Mouse (Mus musculus) midbrain, embryonic 10.5 days (tissue): ENCODE data around the gene Arl6ip1. TPM values are rescaled to one million over a fixed set of nuclear protein-coding genes. Genes with fewer than 3 reads are reported as not detected.

ENCODE experiments used
- DNase-seq: peaks from one replicate; pipeline ENCODE4 v3.0.0-alpha.2; 2017; ENCODE audit warnings: low spot score
- H3K27ac ChIP-seq: fragments of 300-500 bp; sonication (generic); replicated peaks from 2 replicates; pipeline ENCODE4 v1.5.1; 2016; ENCODE audit warnings: mild to moderate bottlenecking
- H3K27me3 ChIP-seq: fragments of 300-500 bp; sonication (generic); 2 replicates; pipeline ENCODE4 v1.6.1; 2016; ENCODE audit warnings: low read depth, mild to moderate bottlenecking; ENCODE audit not compliant: poor library complexity, severe bottlenecking
- H3K36me3 ChIP-seq: fragments of 300-500 bp; sonication (generic); 2 replicates; pipeline ENCODE4 v1.6.1; 2016; ENCODE audit warnings: mild to moderate bottlenecking, moderate library complexity
- H3K4me1 ChIP-seq: fragments of 300-500 bp; sonication (generic); 2 replicates; pipeline ENCODE4 v1.6.1; 2016
- H3K4me3 ChIP-seq: fragments of 300-500 bp; sonication (generic); 2 replicates; pipeline ENCODE4 v1.5.1; 2016; ENCODE audit warnings: mild to moderate bottlenecking, moderate library complexity
- H3K9me3 ChIP-seq: fragments of 300-500 bp; sonication (generic); replicated peaks from 2 replicates; pipeline ENCODE4 v1.6.1; 2016; ENCODE audit warnings: mild to moderate bottlenecking
- WGBS: fragments of 180-500 bp; shearing (Covaris S2); methylation state at CpG from one replicate; pipeline ENCODE4 v1.1.7; 2016; 5-methylcytosine and 5-hydroxymethylcytosine counted together
- polyA plus RNA-seq: library from polyadenylated mRNA; unstranded; fragments of >200 nt; fragmentation: Nextera tagmentation; extraction: Ambion mirVana; gene quantifications from 2 replicates; pipeline ENCODE4 v1.2.1, GENCODE M21; 2016

Arl6ip1 gene
- polyA plus RNA-seq, 1 experiment from 2014 or later, result 508 TPM

GRCm38 (mm10) chr7:118125736-118126135 is 3.7 kb downstream of the Arl6ip1 start:
- DNase-seq, result no peak
- H3K4me1 ChIP-seq, result peaks cover 35% of the 10 kb centered on the region
- no peaks in the 10 kb centered on the region for H3K27me3 ChIP-seq
- H3K9me3 ChIP-seq, result no peaks in the 10 kb centered on the region
- no peak overlapping the region for H3K27ac ChIP-seq
- no peak overlapping the region for H3K4me3 ChIP-seq
- H3K36me3 ChIP-seq, result peaks cover 60% of the 10 kb centered on the region

- Histone ChIP-seq H3K4me1 (peaks cover 25% of the 10 kb centered on the region), H3K36me3 (peaks cover 79% of the 10 kb centered on the region), H3K27ac (no peak overlapping the region), H3K9me3 (no peaks in the 10 kb centered on the region), H3K27me3 (no peaks in the 10 kb centered on the region), H3K4me3 (no peak overlapping the region)
- 96% methylated on average over 4 of the region's 4 CpGs for WGBS
- no peak for DNase-seq
These were observed 5.7 kb downstream of the Arl6ip1 start for GRCm38 (mm10) chr7:118123512-118124411.

GRCm38 (mm10) chr7:118122235-118122634 is 7.2 kb downstream of the Arl6ip1 start:
- H3K27me3 ChIP-seq, result no peaks in the 10 kb centered on the region
- peaks cover 88% of the 10 kb centered on the region for H3K36me3 ChIP-seq
- H3K4me3 ChIP-seq, result no peak overlapping the region
- no peak for DNase-seq
- H3K4me1 ChIP-seq, result peaks cover 15% of the 10 kb centered on the region
- no peak overlapping the region for H3K27ac ChIP-seq
- H3K9me3 ChIP-seq, result no peaks in the 10 kb centered on the region
- 98% methylated on average over 7 of the region's 7 CpGs for WGBS

- H3K27ac ChIP-seq, result no peak overlapping the region
- H3K36me3 ChIP-seq, result peaks cover 73% of the 10 kb centered on the region
- DNase-seq, result no peak
- peaks cover 10% of the 10 kb centered on the region for H3K4me1 ChIP-seq
- no peak overlapping the region for H3K4me3 ChIP-seq
- no peaks in the 10 kb centered on the region for H3K27me3 ChIP-seq
- WGBS, result 71% methylated on average over 1 of the region's 1 CpGs
- H3K9me3 ChIP-seq, result no peaks in the 10 kb centered on the region
These were observed 8.8 kb downstream of the Arl6ip1 start for GRCm38 (mm10) chr7:118120654-118121053.

- no peaks in the 10 kb centered on the region for H3K27me3 ChIP-seq
- H3K36me3 ChIP-seq, result peaks cover 73% of the 10 kb centered on the region
- H3K4me3 ChIP-seq, result no peak overlapping the region
- no peak overlapping the region for H3K27ac ChIP-seq
- H3K4me1 ChIP-seq, result peaks cover 13% of the 10 kb centered on the region
- DNase-seq, result no peak
- no peaks in the 10 kb centered on the region for H3K9me3 ChIP-seq
- 90% methylated on average over 5 of the region's 5 CpGs for WGBS
These were observed 9.5 kb downstream of the Arl6ip1 start for GRCm38 (mm10) chr7:118119946-118120345.

GRCm38 (mm10) chr7:118119142-118119541 is 10.3 kb downstream of the Arl6ip1 start:
- Histone ChIP-seq H3K36me3 (peaks cover 75% of the 10 kb centered on the region), H3K4me1 (peaks cover 21% of the 10 kb centered on the region), H3K9me3 (no peaks in the 10 kb centered on the region), H3K27ac (no peak overlapping the region), H3K27me3 (no peaks in the 10 kb centered on the region), H3K4me3 (no peak overlapping the region)
- DNase-seq, result no peak
- 60% methylated on average over 2 of the region's 2 CpGs for WGBS

GRCm38 (mm10) chr7:118118426-118118825 is 11.0 kb downstream of the Arl6ip1 start:
- Histone ChIP-seq H3K4me1 (peaks cover 28% of the 10 kb centered on the region), H3K36me3 (peaks cover 75% of the 10 kb centered on the region), H3K27me3 (no peaks in the 10 kb centered on the region), H3K9me3 (no peaks in the 10 kb centered on the region), H3K27ac (no peak overlapping the region), H3K4me3 (no peak overlapping the region)
- 88% methylated on average over 3 of the region's 3 CpGs for WGBS
- DNase-seq, result no peak

GRCm38 (mm10) chr7:118117539-118118210 is 11.8 kb downstream of the Arl6ip1 start:
- Histone ChIP-seq H3K9me3 (no peaks in the 10 kb centered on the region), H3K36me3 (peaks cover 75% of the 10 kb centered on the region), H3K27me3 (no peaks in the 10 kb centered on the region), H3K4me1 (peaks cover 36% of the 10 kb centered on the region), H3K27ac (peak overlapping the region; percentile 99), H3K4me3 (no peak overlapping the region)
- 54% methylated on average over 4 of the region's 4 CpGs for WGBS
- DNase-seq, result no peak

- Histone ChIP-seq H3K27me3 (no peaks in the 10 kb centered on the region), H3K36me3 (peaks cover 75% of the 10 kb centered on the region), H3K4me1 (peaks cover 43% of the 10 kb centered on the region), H3K27ac (peak overlapping the region; percentile 99), H3K4me3 (peak overlapping the region; percentile 95), H3K9me3 (no peaks in the 10 kb centered on the region)
- WGBS, result 23% methylated on average over 8 of the region's 8 CpGs
- no peak for DNase-seq
These were observed 12.5 kb downstream of the Arl6ip1 start for GRCm38 (mm10) chr7:118116787-118117538.

- Histone ChIP-seq H3K4me3 (peak within 1 kb of the TSS; percentile 95), H3K9me3 (no peaks in the 10 kb centered on the region), H3K4me1 (peaks cover 52% of the 10 kb centered on the region), H3K36me3 (peaks cover 75% of the 10 kb centered on the region), H3K27ac (peak within 1 kb of the TSS; percentile 99), H3K27me3 (no peaks in the 10 kb centered on the region)
- peak; percentile 90 for DNase-seq
- under 1% methylated on average over 40 of the region's 40 CpGs for WGBS
These were observed 13.4 kb downstream of the Arl6ip1 start, which contains the start of gene Rps15a for GRCm38 (mm10) chr7:118115877-118116568. TSS of gene Rps15a (minus strand) at chr7:118116188.

GRCm38 (mm10) chr7:118115533-118115876 is 14.0 kb downstream of the Arl6ip1 start:
- H3K4me1 ChIP-seq, result peaks cover 57% of the 10 kb centered on the region

More at GRCm38 (mm10) chr7:118115533-118115876, 14.0 kb downstream of the Arl6ip1 start:
- Histone ChIP-seq H3K4me3 (peak overlapping the region; percentile 95), H3K27me3 (no peaks in the 10 kb centered on the region), H3K9me3 (no peaks in the 10 kb centered on the region), H3K27ac (peak overlapping the region; percentile 99), H3K36me3 (peaks cover 75% of the 10 kb centered on the region)
- no peak for DNase-seq
- WGBS, result under 1% methylated on average over 20 of the region's 20 CpGs
